Mouse (Mus musculus) midbrain, embryonic 14.5 days (tissue): ENCODE data around the gene Phc1. TPM values are rescaled to one million over a fixed set of nuclear protein-coding genes. Genes with fewer than 3 reads are reported as not detected.
A peak's percentile ranks its signal among the peaks of the same experiment; 100 is the strongest.

Source experiments
- ATAC-seq: fragments of 200-750 bp; cut with Nextera tagmentation; 2 replicates; pipeline ENCODE4 v1.8.0; 2017; ENCODE audit warnings: moderate number of reproducible peaks, moderate library complexity; ENCODE audit not compliant: low FRiP score, low TSS enrichment
- DNase-seq: peaks from one replicate; pipeline ENCODE4 v3.0.0-alpha.2; 2015
- H3K27ac ChIP-seq: fragments of 300-500 bp; sonication (generic); replicated peaks from 2 replicates; pipeline ENCODE4 v1.5.1; 2014; ENCODE audit warnings: mild to moderate bottlenecking, low read depth, low read length, moderate library complexity
- H3K27me3 ChIP-seq: fragments of 300-500 bp; sonication (generic); 2 replicates; pipeline ENCODE4 v1.6.1; 2014; ENCODE audit warnings: low read length, control low read depth, mixed read lengths; ENCODE audit not compliant: control insufficient read depth, insufficient read depth
- H3K36me3 ChIP-seq: fragments of 300-500 bp; sonication (generic); 2 replicates; pipeline ENCODE4 v1.6.1; 2014; ENCODE audit warnings: low read length, control low read depth; ENCODE audit not compliant: control insufficient read depth, insufficient read depth
- H3K4me1 ChIP-seq: fragments of 300-500 bp; sonication (generic); 2 replicates; pipeline ENCODE4 v1.6.1; 2014; ENCODE audit warnings: mild to moderate bottlenecking, antibody characterized with exemption, low read length, control low read depth; ENCODE audit not compliant: control insufficient read depth, insufficient read depth
- H3K4me2 ChIP-seq: fragments of 300-500 bp; sonication (generic); 2 replicates; pipeline ENCODE4 v1.6.1; 2014; ENCODE audit warnings: mild to moderate bottlenecking, low read length, moderate library complexity
- H3K4me3 ChIP-seq: fragments of 300-500 bp; sonication (generic); replicated peaks from 2 replicates; pipeline ENCODE4 v1.5.1; 2014; ENCODE audit warnings: low read depth, low read length
- H3K9ac ChIP-seq: fragments of 300-500 bp; sonication (generic); replicated peaks from 2 replicates; pipeline ENCODE4 v1.6.1; 2014; ENCODE audit warnings: mild to moderate bottlenecking, low read length, moderate library complexity
- H3K9me3 ChIP-seq: fragments of 300-500 bp; sonication (generic); 2 replicates; pipeline ENCODE4 v1.6.1; 2016; ENCODE audit warnings: low read length, control low read depth, mixed read lengths; ENCODE audit not compliant: control insufficient read depth
- WGBS: fragments of 180-500 bp; shearing (Covaris S2); extraction: QIAGEN DNeasy Blood & Tissue Kit; methylation state at CpG from one replicate; pipeline ENCODE4 v1.1.7; 2014; 5-methylcytosine and 5-hydroxymethylcytosine counted together
- polyA plus RNA-seq: library from polyadenylated mRNA; unstranded; fragments of >200 nt; fragmentation: Nextera tagmentation; extraction: Ambion mirVana; gene quantifications from 2 replicates; pipeline ENCODE4 v1.2.1, GENCODE M21; 2014

The Phc1 gene
- polyA plus RNA-seq, 1 experiment from 2014 or later: 46.7 TPM

DNA sequence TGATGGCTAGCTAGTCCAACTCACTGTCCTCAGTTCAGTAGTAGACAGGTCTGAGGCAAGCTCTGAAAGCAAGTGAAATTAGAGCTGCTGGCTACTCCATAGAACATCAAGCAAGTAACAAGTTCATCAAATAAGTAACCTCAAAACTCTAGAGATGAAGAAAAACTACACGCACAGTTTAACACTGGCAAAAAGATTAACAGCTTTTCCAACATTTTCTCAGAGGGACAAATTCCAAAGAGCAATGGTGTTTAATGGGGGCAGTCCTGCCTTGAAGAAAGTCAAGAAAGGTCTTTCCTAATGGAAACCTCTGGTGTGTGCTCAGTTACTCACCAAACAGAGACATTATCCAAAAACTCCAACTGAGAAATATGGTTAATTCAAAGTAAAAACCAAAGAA lies 21.6 kb downstream of the Phc1 start:
- H3K9ac ChIP-seq: no peak overlapping the region
- 100% methylated on average over 1 of the region's 1 CpGs for WGBS
- H3K4me1 ChIP-seq: no peaks in the 10 kb centered on the region
- H3K27me3 ChIP-seq: no peaks in the 10 kb centered on the region
- DNase-seq (no peak), ATAC-seq (no peak)
- H3K4me2 ChIP-seq: no peak overlapping the region
- H3K36me3 ChIP-seq: peaks cover 98% of the 10 kb centered on the region
- H3K9me3 ChIP-seq: no peaks in the 10 kb centered on the region
- H3K4me3 ChIP-seq: no peak overlapping the region
- no peak overlapping the region for H3K27ac ChIP-seq

DNA sequence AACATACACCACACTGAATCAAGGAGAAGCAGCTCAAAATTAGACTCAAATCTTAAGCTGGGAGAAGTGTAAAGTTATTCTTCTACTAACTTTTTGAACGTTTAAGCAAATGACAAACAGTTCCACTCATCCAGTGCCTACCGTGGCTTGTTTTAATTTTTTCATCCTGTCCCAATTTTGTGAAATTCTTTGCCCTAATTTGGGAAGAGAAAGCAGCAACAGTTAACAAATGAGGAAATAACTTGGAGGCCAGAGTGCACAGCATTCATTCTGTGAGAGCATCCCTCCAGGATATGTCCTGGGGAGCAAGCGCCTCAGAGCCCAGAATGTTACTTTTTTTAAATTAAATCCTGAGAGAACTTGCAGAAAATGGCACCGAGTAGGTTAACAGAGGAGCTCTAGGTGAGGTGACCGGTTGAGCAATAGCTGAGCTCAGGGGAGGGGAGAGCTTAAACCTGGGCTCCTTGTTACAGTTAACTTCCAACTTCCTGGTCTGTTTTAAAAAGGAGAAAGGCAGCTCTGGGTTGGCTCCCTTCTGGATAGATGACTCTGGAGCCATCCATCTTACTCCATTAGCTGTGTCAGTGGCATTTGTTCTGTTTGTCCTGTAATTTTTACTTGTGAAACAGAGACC lies 30.1 kb downstream of the Phc1 start:
- Histone ChIP-seq H3K4me2 (peak overlapping the region; percentile 91), H3K4me1 (peaks cover 17% of the 10 kb centered on the region), H3K9ac (no peak overlapping the region), H3K4me3 (peak overlapping the region; percentile 7; the same call in 1 of the 2 replicates), H3K27ac (no peak overlapping the region), H3K27me3 (no peaks in the 10 kb centered on the region), H3K36me3 (peaks cover 35% of the 10 kb centered on the region), H3K9me3 (no peaks in the 10 kb centered on the region)
- DNase-seq: no peak
- ATAC-seq: no peak
- 89% methylated on average over 5 of the region's 5 CpGs for WGBS

DNA sequence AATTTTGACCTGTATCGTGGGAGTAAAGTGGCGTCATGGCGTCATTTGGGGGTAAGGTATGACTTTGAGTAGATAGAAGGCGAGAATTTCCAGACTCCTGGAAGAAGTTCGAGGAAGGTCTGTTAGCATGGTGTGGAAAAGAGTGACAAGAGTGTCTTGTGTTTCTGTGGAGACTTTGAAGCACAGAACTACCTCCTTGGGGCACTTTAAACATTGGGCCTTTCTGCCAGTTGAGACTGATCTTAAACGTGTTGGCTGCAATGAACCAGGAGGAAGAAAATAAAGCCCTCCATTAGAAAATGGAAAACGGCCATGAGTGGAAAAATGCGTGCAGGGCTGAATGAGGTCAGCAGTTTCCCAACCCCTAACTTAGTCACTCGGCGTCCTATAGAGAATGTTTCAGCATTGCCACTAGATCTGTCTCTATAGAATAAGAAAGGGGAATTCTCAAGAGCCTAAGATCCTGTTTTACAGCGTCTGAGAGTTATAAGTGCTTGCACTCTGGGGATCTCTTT lies 30.9 kb downstream of the Phc1 start:
- H3K27ac ChIP-seq: no peak overlapping the region
- H3K4me2 ChIP-seq: peak overlapping the region; percentile 91
- 16% methylated on average over 11 of the region's 11 CpGs for WGBS
- peak overlapping the region; percentile 82 for H3K4me3 ChIP-seq
- peak overlapping the region; percentile 86 for H3K9ac ChIP-seq
- peaks cover 27% of the 10 kb centered on the region for H3K36me3 ChIP-seq
- DNase-seq: no peak
- H3K9me3 ChIP-seq: no peaks in the 10 kb centered on the region
- no peaks in the 10 kb centered on the region for H3K27me3 ChIP-seq
- H3K4me1 ChIP-seq: peaks cover 17% of the 10 kb centered on the region
- ATAC-seq: no peak

DNA sequence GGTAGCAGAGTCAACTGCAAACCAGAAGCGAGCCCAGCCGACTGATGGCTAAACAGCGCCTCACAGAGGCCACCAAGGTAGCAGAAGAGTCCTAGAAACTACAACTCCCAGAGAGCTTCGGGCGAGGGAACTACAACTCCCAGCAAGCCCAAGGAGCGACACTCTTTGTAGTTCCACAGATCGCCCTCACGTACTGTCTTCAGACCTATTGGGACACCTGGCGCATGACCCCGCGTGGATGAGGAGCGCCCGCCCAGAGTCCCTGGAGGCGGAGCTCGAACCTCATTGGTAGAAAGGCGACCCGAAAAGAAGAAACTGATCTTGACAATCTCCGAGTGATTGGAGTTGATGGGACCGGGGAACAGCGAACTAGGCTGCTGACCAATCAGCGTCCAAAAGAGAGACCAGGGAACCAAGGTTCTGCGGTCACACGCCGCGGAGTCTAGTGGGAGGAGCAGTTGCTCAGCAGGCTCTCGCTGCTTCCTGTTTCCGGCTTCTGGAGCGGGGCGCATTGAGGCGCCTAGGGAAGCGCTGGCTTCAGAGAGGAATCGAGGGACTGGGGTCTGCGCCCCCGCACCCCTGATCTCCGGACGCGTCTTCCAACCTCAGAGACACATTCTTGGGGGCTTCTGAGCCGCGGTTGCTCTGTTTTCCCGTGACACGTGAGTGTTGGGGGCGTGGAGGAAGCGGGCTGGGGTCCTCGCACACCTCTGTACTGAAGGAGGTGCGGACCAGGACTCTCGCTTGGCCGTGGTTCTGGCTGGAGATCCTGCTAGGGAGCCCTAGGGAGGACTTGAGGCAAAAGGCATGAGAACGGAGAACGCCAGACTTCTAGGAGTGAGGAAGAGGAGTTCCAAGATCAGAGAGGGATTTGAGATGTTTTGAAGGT lies 31.6 kb downstream of the Phc1 start, which contains the start of gene M6pr:
Gene M6pr (plus strand): TSS at position 216 of the 889 bp plus-strand sequence.
- Histone ChIP-seq H3K4me3 (peak within 1 kb of the TSS; percentile 82), H3K4me2 (peak within 1 kb of the TSS; percentile 91), H3K27me3 (no peaks in the 10 kb centered on the region), H3K27ac (peak within 1 kb of the TSS; percentile 68), H3K9ac (peak within 1 kb of the TSS; percentile 86), H3K9me3 (no peaks in the 10 kb centered on the region), H3K4me1 (peaks cover 17% of the 10 kb centered on the region), H3K36me3 (peaks cover 19% of the 10 kb centered on the region)
- peak; percentile 97 for DNase-seq
- WGBS: under 1% methylated on average over 49 of the region's 49 CpGs
- ATAC-seq: peak; percentile 98

DNA sequence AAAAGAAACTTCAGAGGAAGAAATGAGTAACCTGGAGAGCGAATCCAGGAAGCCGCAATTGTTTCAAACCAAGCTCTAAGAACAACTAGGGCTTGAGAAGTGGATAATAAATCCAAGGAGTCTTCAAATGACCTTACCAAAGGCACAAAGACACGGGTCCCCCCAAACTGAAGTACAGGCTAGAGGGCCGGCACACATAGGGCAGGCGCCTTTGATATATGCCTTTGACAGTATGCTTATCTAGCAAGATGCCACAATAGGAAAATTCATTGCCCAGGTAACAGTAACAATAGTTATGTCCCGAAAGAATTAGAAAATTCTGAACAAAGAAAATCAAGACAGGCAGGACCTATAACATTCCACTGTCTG lies 32.2 kb downstream of the Phc1 start:
- H3K36me3 ChIP-seq: peaks cover 13% of the 10 kb centered on the region
- H3K4me3 ChIP-seq: peak overlapping the region; percentile 82; the same call in 1 of the 2 replicates
- H3K27me3 ChIP-seq: no peaks in the 10 kb centered on the region
- no peak overlapping the region; the same call in 1 of the 2 replicates for H3K9ac ChIP-seq
- H3K9me3 ChIP-seq: no peaks in the 10 kb centered on the region
- ATAC-seq (no peak; the same call in 1 of the 2 replicates), DNase-seq (no peak)
- H3K4me1 ChIP-seq: peaks cover 17% of the 10 kb centered on the region
- H3K27ac ChIP-seq: no peak overlapping the region
- WGBS: 60% methylated on average over 6 of the region's 6 CpGs
- H3K4me2 ChIP-seq: 0 out of 2 replicates have a peak overlapping the region, but pooled peaks have one; percentile 9

DNA sequence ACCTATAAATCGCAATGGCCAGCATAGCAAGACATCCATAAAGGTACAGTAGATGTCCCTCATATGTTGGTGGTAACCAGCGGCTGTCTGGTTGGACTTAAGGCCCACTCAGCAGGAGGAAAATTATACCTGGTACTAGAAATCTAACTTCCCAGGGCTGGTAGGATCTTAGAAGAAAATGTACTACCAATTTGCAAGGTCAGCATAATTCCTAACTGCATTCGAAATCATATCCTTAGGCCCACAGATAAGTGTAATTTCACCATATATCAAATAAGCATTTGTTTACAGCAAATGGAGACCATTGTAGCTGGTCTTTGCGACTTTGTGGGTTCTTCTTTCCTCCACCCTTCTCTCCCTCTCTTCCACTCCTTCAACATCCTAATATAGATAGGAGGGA lies 33.7 kb downstream of the Phc1 start:
- no peaks in the 10 kb centered on the region for H3K9me3 ChIP-seq
- no peak overlapping the region for H3K27ac ChIP-seq
- no peak overlapping the region for H3K4me3 ChIP-seq
- H3K9ac ChIP-seq: no peak overlapping the region
- DNase-seq (no peak), ATAC-seq (no peak)
- H3K4me1 ChIP-seq: peaks cover 17% of the 10 kb centered on the region
- H3K27me3 ChIP-seq: no peaks in the 10 kb centered on the region
- H3K4me2 ChIP-seq: no peak overlapping the region
- 88% methylated on average over 4 of the region's 4 CpGs for WGBS
- no peaks in the 10 kb centered on the region for H3K36me3 ChIP-seq

DNA sequence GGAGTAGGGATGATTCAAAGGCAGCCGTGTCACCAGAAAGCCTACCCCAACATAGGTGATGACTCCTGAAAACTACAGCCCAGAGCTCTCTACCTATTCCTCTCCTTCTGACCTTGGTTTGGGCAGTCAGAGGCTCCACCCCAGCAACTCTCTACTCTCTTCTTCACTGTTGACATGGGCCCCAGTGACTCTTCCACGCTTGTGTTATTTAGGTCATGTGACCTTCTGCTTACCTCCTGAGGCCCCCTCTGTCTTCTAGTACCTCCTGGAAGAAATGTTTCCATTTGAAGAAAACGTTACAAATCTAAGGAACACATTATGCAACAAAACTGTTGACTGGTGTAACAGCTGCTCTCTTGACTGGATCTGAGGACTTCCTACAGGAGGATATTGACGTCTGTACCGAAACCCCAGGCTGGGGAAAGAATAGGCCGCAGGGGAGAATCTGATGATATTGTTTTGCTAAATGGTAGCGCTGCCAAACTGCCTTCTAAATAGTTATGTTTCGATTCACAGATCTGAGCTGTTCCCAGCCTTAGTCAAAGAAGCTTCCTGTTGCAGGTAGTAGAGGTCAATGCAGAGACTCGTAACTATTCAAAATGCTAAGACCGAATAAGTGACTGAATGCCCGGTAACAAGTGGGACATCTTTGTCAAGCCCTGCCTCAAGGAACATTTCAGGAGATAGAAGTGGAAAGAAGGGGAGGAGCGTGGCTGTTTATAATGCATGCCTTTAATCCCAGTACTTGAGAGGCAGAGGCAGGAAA lies 35.4 kb downstream of the Phc1 start:
- H3K36me3 ChIP-seq: no peaks in the 10 kb centered on the region
- H3K9me3 ChIP-seq: no peaks in the 10 kb centered on the region
- H3K9ac ChIP-seq: no peak overlapping the region
- no peak overlapping the region for H3K4me3 ChIP-seq
- DNase-seq (no peak), ATAC-seq (no peak)
- H3K27ac ChIP-seq: no peak overlapping the region
- H3K4me1 ChIP-seq: peaks cover 8% of the 10 kb centered on the region; the same call in 1 of the 2 replicates
- no peaks in the 10 kb centered on the region for H3K27me3 ChIP-seq
- WGBS: 83% methylated on average over 12 of the region's 12 CpGs
- no peak overlapping the region for H3K4me2 ChIP-seq

DNA sequence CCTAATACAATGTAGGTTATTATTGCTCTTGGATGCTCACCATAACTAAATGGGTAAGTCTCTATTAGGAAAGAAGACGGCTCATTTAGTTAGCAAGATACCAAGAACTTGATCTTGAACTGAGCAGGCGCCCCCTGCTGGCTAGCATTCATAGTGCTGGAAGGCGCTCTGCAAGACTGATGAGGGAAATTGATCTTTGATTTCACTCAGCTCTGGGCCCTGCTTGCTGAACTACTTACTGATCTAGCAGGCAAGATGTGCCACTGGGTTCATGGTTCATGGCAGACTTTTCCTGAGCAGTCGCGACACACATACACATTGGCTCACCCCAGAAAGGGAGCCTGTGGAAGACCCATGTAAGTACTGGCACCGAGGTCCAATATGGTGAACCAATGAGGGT lies 36.0 kb downstream of the Phc1 start:
- 35% methylated on average over 6 of the region's 6 CpGs for WGBS
- peak; percentile 93 for DNase-seq
- Histone ChIP-seq H3K4me2 (no peak overlapping the region), H3K9me3 (no peaks in the 10 kb centered on the region), H3K27ac (no peak overlapping the region), H3K36me3 (no peaks in the 10 kb centered on the region), H3K4me3 (no peak overlapping the region), H3K27me3 (no peaks in the 10 kb centered on the region), H3K4me1 (peaks cover 2% of the 10 kb centered on the region; the same call in 1 of the 2 replicates), H3K9ac (no peak overlapping the region)
- no peak for ATAC-seq
